Mouse (Mus musculus) C2C12 (cell line): ENCODE measurements around the gene Nle1. TPM values are rescaled to one million over a fixed set of nuclear protein-coding genes. Genes with fewer than 3 reads are reported as not detected.

Experiments
- H3K27me3 ChIP-seq: one replicate; pipeline ENCODE4 v1.6.1; 2011; ENCODE audit not compliant: control insufficient read depth, insufficient read depth, insufficient read length
- H3K36me3 ChIP-seq: one replicate; pipeline ENCODE4 v1.6.1; 2011; ENCODE audit not compliant: control insufficient read depth, insufficient read depth
- H3K4me3 ChIP-seq: one replicate; pipeline ENCODE4 v1.5.1; 2011; ENCODE audit warnings: mild to moderate bottlenecking, control low read depth; ENCODE audit not compliant: poor library complexity, insufficient read depth, severe bottlenecking
- H3K79me2 ChIP-seq: one replicate; pipeline ENCODE4 v1.6.1; 2011; ENCODE audit not compliant: control insufficient read depth, insufficient read depth
- H3K79me3 ChIP-seq: one replicate; pipeline ENCODE4 v1.6.1; 2011; ENCODE audit warnings: low read depth, control low read depth
- H3ac ChIP-seq: one replicate; pipeline ENCODE3; 2011; ENCODE audit warnings: low read depth; ENCODE audit not compliant: control insufficient read depth, insufficient read length
- CEBPB ChIP-seq: IDR thresholded peaks from one replicate; pipeline ENCODE4 v1.6.1; 2011; ENCODE audit warnings: low read depth, mild to moderate bottlenecking, control low read depth, moderate library complexity
- CTCF ChIP-seq: IDR thresholded peaks from one replicate; pipeline ENCODE4 v1.5.1; 2011; ENCODE audit not compliant: control insufficient read depth, insufficient read depth, insufficient read length
- FOSL1 ChIP-seq: IDR thresholded peaks from one replicate; pipeline ENCODE4 v1.8.0; 2011; ENCODE audit warnings: mild to moderate bottlenecking, low read length; ENCODE audit not compliant: poor library complexity, insufficient read depth, severe bottlenecking
- MAX ChIP-seq: IDR thresholded peaks from one replicate; pipeline ENCODE4 v1.6.1; 2011; ENCODE audit warnings: mild to moderate bottlenecking, control low read depth
- MYOD1 ChIP-seq: IDR thresholded peaks from one replicate; pipeline ENCODE4 v1.6.1; 2011; ENCODE audit warnings: low read depth; ENCODE audit not compliant: control insufficient read depth, insufficient read length
- MYOG ChIP-seq: IDR thresholded peaks from one replicate; pipeline ENCODE4 v1.6.1; 2011; ENCODE audit not compliant: control insufficient read depth, insufficient read length; ENCODE audit errors: extremely low read depth
- USF1 ChIP-seq: IDR thresholded peaks from one replicate; pipeline ENCODE4 v1.6.1; 2011; ENCODE audit warnings: low read depth, mild to moderate bottlenecking, control low read depth, moderate library complexity
- polyA plus RNA-seq: library from polyadenylated mRNA; unstranded; fragments of >200 nt; fragmentation: generic; extraction: Trizol; gene quantifications from one replicate; pipeline ENCODE4 v1.2.1, GENCODE M21; 2012; ENCODE audit warnings: missing spikeins

Gene Nle1
- polyA plus RNA-seq, 1 experiment, result 46.5 TPM

DNA sequence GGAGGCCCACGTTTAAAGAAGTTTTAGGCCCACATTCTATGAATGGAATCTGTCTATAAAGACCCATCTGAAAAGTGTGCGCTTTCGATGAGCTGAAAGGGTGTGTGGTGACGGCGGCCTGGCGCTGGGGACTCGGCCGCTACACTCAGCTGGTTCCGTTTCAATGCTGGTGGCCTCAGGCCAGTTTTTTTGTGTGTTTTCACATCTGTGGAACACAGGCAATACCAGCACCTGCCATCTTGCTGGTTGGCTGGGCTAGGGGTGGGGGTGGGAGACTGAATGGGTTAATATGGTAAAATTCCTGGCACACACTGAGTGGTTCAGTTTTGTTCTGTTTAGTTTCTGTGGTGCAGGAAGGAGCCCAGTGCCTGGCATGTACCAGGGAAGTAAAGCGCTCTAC is 52.2 kb downstream of the Nle1 start:
- Histone ChIP-seq H3K4me3 (no peak overlapping the region), H3K79me3 (no peaks in the 10 kb centered on the region), H3ac (no peak overlapping the region), H3K79me2 (no peaks in the 10 kb centered on the region), H3K36me3 (no peaks in the 10 kb centered on the region), H3K27me3 (no peaks in the 10 kb centered on the region)
- no peak for TF ChIP-seq MAX
- no peak for TF ChIP-seq CEBPB
- TF ChIP-seq FOSL1, result no peak
- TF ChIP-seq CTCF, result no peak
- no peak for TF ChIP-seq MYOD1
- no peak for TF ChIP-seq USF1

DNA sequence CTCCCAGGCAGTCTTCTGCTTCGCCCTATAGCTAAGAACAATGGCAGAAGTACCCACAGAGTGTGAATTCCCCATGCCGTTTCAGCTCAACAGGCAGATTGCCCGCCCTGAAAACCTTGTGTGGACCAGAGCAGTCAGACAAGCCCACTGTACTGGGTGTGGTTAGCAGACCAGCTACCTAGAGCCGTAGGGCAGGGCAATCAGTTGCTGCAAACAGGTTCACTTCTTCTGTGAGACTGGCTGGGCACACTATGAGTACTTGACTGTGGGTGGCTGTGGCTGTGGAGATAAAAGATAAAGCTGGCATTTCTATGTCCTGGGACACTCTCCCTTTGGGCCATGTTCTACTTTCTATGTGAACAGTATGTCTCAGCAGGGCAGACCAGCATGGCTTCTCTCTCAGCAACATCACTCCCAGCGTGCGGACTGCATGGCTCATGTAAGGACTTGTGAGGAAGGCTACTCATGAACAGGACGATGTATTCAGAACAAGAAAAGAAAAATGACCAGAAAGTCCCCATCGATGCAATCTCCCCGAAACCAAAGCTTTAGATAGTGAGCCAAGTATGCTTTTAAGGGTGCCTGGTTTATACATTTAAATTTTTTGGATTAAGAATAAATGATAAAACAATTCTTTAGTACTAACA is 52.8 kb downstream of the Nle1 start:
- Histone ChIP-seq H3K79me2 (no peaks in the 10 kb centered on the region), H3K79me3 (no peaks in the 10 kb centered on the region), H3K4me3 (no peak overlapping the region), H3K36me3 (no peaks in the 10 kb centered on the region), H3ac (no peak overlapping the region), H3K27me3 (no peaks in the 10 kb centered on the region)
- TF ChIP-seq CTCF (no peak), MYOD1 (no peak), MYOG (no peak), USF1 (no peak), FOSL1 (no peak), CEBPB (no peak), MAX (no peak)

DNA sequence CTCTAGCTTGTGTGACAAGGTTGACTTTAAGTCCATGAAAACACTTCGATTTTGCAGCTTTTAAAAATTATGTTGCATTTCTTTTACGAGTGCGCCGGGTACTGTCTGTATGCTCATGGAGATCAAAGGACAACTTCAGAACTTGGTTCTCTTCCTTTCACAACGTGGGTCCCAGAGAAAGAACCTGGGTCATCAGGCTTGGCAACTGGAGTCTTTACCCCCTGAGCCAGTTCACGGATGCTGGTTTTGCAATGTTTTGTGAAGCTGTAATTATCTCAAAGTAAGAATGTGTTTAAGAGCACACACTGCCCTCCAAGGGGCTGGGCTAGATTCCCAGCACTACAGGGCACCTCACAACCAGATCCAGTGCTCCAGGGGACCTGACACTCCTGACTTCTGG is 54.1 kb downstream of the Nle1 start:
- TF ChIP-seq MAX (no peak), CEBPB (no peak), USF1 (no peak), MYOG (no peak), CTCF (no peak), MYOD1 (no peak), FOSL1 (no peak)
- H3K4me3 ChIP-seq, result no peak overlapping the region
- H3K79me2 ChIP-seq, result no peaks in the 10 kb centered on the region
- H3ac ChIP-seq, result no peak overlapping the region
- no peaks in the 10 kb centered on the region for H3K27me3 ChIP-seq
- no peaks in the 10 kb centered on the region for H3K36me3 ChIP-seq
- H3K79me3 ChIP-seq, result no peaks in the 10 kb centered on the region

DNA sequence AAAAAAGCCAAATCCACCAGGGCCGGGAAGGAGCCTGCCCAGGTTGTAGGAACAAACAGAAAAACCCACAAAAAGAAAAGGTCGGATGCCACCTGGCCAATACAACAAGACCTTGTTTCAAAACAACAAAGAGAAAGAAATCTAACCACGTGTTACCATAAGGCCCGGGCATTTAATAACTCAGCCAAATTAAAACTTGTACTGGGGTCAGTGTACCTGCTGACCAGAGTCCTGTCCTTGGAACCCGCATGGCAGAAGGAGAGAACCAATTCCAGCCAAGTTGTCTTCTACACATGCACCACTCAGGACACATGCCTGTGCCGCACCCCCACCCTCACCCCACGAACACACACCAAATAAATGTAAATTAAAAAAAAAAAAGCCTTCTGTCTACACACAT is 55.3 kb downstream of the Nle1 start:
- H3K79me2 ChIP-seq, result no peaks in the 10 kb centered on the region
- no peaks in the 10 kb centered on the region for H3K27me3 ChIP-seq
- no peaks in the 10 kb centered on the region for H3K79me3 ChIP-seq
- no peaks in the 10 kb centered on the region for H3K36me3 ChIP-seq
- no peak for TF ChIP-seq MYOG
- no peak overlapping the region for H3K4me3 ChIP-seq
- no peak overlapping the region for H3ac ChIP-seq

DNA sequence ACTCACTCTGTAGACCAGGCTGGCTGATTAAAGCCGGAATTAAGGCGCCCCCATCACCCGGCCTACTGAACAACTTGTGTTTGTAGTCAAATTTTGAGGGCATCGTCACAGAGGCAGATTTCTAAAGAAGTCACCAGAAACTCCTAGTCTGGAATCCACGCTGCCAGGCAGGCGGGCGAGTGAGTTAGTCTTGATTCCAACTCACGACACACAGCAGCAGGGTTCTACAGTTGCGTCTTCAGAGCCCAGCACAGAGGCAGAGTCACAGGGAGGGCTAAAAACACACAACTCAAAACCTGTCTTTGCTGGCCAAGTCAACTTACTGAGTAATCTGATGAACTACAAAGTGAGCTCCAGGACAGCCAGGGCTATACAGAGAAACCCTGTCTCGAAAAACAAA is 55.7 kb downstream of the Nle1 start:
- H3K36me3 ChIP-seq, result no peaks in the 10 kb centered on the region
- no peak for TF ChIP-seq USF1
- TF ChIP-seq MYOD1, result no peak
- no peak for TF ChIP-seq MAX
- TF ChIP-seq CEBPB, result no peak
- TF ChIP-seq MYOG, result no peak
- TF ChIP-seq FOSL1, result no peak
- TF ChIP-seq CTCF, result no peak
- no peak overlapping the region for H3ac ChIP-seq
- no peaks in the 10 kb centered on the region for H3K27me3 ChIP-seq
- H3K4me3 ChIP-seq, result no peak overlapping the region
- no peaks in the 10 kb centered on the region for H3K79me3 ChIP-seq
- no peaks in the 10 kb centered on the region for H3K79me2 ChIP-seq

DNA sequence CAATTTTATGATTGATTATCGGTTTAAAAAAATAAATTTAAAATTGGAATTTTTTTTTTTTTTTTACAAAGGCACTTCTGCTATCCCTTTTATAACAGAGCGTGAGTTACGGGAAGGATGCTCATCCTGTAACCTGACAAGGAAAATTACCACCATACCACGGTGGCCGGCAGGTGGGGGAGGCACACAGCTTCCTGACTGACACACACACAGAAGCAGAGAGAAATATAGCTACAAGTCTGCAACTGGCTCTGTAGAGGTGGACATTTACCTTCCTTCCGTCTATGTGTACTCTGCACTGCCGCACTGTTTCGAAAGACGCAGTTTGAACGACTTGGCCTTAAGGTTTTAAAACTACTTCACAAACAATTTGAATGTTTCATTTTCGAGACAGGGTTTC is 56.1 kb downstream of the Nle1 start:
- Histone ChIP-seq H3K27me3 (no peaks in the 10 kb centered on the region), H3K36me3 (no peaks in the 10 kb centered on the region), H3K79me3 (no peaks in the 10 kb centered on the region), H3K4me3 (no peak overlapping the region), H3K79me2 (no peaks in the 10 kb centered on the region), H3ac (no peak overlapping the region)
- TF ChIP-seq MYOD1, result no peak
- TF ChIP-seq MAX, result no peak
- TF ChIP-seq CTCF, result no peak
- TF ChIP-seq USF1, result no peak
- TF ChIP-seq CEBPB, result no peak
- no peak for TF ChIP-seq MYOG
- TF ChIP-seq FOSL1, result no peak

Other genes with a start within 250 kb of the Nle1 start
- 0.08 TPM for gene Cct6b, start 144.1 kb downstream of the Nle1 start, polyA plus RNA-seq
- 8.6 TPM for gene Zfp830, start 144.1 kb downstream of the Nle1 start, polyA plus RNA-seq
- 14.7 TPM for gene Lig3, start 127.3 kb downstream of the Nle1 start, polyA plus RNA-seq
- gene Rffl, start 37.2 kb downstream of the Nle1 start, polyA plus RNA-seq, result 2.8 TPM
- gene Rad51d, start 17.8 kb downstream of the Nle1 start, polyA plus RNA-seq, result 13.4 TPM
- 0.08 TPM for gene Fndc8, start 16.3 kb downstream of the Nle1 start, polyA plus RNA-seq
- 0.15 TPM for gene Unc45b, start 2.1 kb upstream of the Nle1 start, polyA plus RNA-seq
- 0.13 TPM for gene Slfn5, start 42.9 kb upstream of the Nle1 start, polyA plus RNA-seq
- 0.94 TPM for gene Slfn9, start 83.4 kb upstream of the Nle1 start, polyA plus RNA-seq
- gene Slfn8, start 112.4 kb upstream of the Nle1 start, polyA plus RNA-seq, result not detected
- gene Slfn2, start 156.7 kb upstream of the Nle1 start, polyA plus RNA-seq, result 0.27 TPM
- gene Slfn1, start 208.4 kb upstream of the Nle1 start, polyA plus RNA-seq, result not detected